Mouse (Mus musculus) bone marrow macrophage, adult 2 months (primary cell): ENCODE measurements around the gene Trim6. TPM values are rescaled to one million over a fixed set of nuclear protein-coding genes. Genes with fewer than 3 reads are reported as not detected.

Experiments
- H3K27ac ChIP-seq: 2 replicates; pipeline ENCODE4 v1.5.1; 2012; ENCODE audit warnings: low read depth, low read length; ENCODE audit not compliant: insufficient read depth
- H3K4me1 ChIP-seq: 2 replicates; pipeline ENCODE4 v1.6.1; 2012; ENCODE audit warnings: low read length; ENCODE audit not compliant: control insufficient read depth, insufficient read depth
- H3K4me3 ChIP-seq: 2 replicates; pipeline ENCODE4 v1.5.1; 2012; ENCODE audit warnings: mild to moderate bottlenecking, low read length, moderate library complexity; ENCODE audit not compliant: insufficient read depth
- CTCF ChIP-seq: IDR thresholded peaks from 2 replicates; pipeline ENCODE4 v1.5.1; 2012; ENCODE audit warnings: low read depth, mild to moderate bottlenecking, low read length, moderate library complexity
- POLR2A ChIP-seq: IDR thresholded peaks from 2 replicates; pipeline ENCODE4 v1.6.1; 2012; ENCODE audit warnings: mild to moderate bottlenecking, low read depth, low read length, borderline replicate concordance
- polyA plus RNA-seq: library from polyadenylated mRNA; stranded (reverse); fragments of >200 nt; gene quantifications from 2 replicates; pipeline ENCODE4 v1.2.4, GENCODE M21; 2012; ENCODE audit not compliant: missing spikeins, insufficient read depth, insufficient read length

The Trim6 gene
- 1.7 and 3.0 TPM in 2 replicates for polyA plus RNA-seq

DNA sequence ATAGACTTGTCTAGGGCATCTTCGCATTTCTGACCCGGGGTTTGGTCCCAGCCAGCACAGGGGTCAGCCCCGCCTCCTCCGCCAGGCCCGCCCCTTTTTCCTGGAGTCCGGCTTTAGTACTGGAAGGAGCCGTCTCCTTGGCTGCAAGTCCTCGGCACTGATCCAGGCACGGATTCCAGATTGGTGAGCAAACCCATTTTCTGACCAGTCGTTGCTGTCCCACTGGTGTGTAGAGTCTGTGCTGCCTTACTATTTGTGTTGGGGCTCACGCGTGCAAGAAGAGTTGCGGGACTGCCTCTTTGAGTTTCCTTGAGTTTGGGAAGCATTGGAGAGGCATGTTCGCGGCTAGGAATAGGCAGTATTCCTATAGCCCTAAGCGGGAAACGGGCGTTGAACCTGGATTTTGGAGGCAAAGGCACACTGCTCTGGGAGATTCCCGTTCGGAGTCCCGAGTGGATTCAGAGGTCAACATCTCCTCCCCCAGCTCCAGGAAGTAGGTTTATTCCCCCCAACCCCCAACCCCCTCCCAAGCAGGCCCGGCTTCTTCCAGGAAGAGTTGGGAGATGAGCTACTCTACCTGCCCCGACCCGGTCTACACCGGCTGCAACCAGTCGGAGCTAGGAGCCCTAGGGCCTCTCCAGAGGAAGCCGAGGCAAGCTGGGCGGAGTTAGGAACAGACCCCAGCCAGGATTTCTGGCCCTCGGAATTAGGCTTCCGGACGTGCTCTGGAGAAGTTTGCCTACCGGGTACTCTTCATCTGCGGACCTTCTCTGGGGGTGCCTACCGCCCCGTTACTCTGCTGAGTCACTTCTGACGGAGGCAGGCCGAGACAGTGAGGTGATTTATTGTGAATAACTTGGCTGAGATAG is at the start of gene Trim6:
Gene Trim6 (plus strand): TSS at position 93 of the 869 bp plus-strand sequence.
- Histone ChIP-seq H3K4me1 (no peaks in the 10 kb centered on the region), H3K4me3 (peak within 1 kb of the TSS; percentile 20; the same call in 1 of the 2 replicates), H3K27ac (no peak within 1 kb of the TSS)
- no peak for TF ChIP-seq CTCF
- TF ChIP-seq POLR2A: no peak

DNA sequence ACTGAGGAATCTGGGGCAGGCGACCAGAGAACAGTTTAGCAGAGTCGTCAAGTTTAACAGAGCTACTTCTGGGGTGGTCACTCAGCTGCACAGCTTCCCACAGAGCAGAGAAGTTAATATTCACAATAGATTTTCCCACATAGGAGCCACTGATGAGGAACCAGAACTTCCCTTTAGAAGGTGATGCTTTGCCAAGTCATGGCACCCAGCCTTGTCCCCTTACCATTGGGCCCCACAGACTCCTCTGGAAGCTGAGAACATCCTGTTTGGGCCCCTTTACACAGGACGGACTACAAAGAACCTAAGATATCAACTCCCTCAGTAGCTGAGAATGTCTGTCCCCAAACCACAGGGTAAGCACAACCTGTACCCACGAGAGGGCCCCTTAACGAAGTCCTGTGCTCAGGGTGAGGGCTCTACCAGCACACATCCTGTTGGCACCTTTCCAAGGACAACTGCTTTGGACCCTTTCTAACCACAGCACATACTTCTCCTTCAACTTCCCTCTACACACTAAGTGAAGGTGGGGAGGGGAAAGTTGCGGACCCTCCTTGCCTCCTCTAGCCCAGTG is 48.9 kb upstream of the Trim6 start:
- no peaks in the 10 kb centered on the region for H3K4me1 ChIP-seq
- no peak overlapping the region for H3K4me3 ChIP-seq
- no peak for TF ChIP-seq POLR2A
- no peak for TF ChIP-seq CTCF
- H3K27ac ChIP-seq: no peak overlapping the region

DNA sequence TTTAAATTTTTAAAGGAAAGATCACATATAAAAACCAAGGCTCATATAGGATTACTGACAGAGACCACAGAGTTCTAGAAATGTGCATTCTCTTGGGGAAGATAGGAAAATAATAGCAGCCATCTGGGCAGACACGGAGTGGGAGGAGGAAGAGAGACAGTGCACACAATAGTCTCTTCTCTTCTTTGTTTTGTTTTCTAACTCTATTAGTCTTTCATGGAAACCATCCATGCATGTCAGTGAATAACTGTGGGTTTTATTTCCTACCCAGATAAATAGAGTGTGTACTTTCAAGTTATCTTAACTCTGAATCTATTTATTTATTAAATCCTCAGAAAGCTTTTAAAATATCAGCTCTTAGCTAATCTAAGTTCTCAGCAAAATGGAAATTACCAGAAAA is 43.5 kb upstream of the Trim6 start:
- TF ChIP-seq CTCF: no peak
- TF ChIP-seq POLR2A: no peak
- H3K4me1 ChIP-seq: no peaks in the 10 kb centered on the region

DNA sequence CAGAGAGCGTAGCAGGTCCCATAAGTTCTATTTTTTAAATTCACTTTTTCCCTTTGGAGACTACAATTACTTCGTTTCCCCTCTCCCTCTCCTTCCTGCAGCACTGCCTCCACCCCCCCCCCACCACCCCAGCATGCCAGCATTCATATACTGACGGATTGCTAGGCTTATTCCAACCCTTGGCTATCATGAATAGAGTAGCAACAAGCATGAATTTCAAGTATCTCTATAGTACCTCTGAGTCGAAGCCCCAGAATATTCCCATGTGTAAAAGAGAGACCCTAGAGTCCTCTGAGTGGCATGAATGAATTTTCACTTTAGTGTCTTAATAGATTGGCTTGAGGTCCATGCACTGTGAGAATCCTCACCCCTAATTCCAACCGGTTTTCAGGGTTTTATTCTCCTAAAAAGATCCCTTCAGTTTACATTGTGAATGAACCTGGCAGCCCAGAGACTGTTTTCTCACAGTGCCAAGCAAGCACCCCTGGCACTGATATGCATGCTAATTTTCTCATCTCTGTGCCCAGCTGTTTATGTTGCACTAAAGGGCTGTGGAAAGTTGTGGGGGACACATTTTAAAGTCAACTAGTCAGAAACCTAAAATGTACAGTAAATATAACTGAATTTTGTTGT is 40.1 kb upstream of the Trim6 start:
- TF ChIP-seq CTCF: no peak
- no peak for TF ChIP-seq POLR2A
- Histone ChIP-seq H3K4me1 (no peaks in the 10 kb centered on the region), H3K4me3 (no peak overlapping the region), H3K27ac (no peak overlapping the region)

More for the DNA sequence above, 43.5 kb upstream of the Trim6 start:
- no peak overlapping the region for H3K27ac ChIP-seq
- no peak overlapping the region for H3K4me3 ChIP-seq

DNA sequence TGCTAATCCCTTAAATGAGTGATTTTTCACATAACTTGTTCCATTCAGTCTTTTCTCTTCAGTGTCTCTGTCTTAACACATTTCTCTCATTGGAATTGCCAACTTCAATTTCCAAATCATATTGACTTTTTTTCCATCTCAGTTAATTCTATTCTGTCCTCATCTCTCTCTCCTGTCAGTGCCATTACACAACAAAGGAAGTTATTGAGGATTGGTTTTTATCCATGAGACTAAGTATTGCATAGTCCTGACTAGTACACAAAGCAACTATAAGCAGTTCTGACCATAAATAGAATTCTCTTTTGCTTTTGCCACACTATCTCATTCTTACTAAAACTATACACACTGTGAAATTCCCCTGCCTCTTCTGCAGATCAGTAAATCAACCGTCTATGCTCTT is 39.5 kb upstream of the Trim6 start:
- H3K4me1 ChIP-seq: no peaks in the 10 kb centered on the region
- TF ChIP-seq POLR2A: no peak
- no peak for TF ChIP-seq CTCF
- H3K27ac ChIP-seq: no peak overlapping the region
- no peak overlapping the region for H3K4me3 ChIP-seq

DNA sequence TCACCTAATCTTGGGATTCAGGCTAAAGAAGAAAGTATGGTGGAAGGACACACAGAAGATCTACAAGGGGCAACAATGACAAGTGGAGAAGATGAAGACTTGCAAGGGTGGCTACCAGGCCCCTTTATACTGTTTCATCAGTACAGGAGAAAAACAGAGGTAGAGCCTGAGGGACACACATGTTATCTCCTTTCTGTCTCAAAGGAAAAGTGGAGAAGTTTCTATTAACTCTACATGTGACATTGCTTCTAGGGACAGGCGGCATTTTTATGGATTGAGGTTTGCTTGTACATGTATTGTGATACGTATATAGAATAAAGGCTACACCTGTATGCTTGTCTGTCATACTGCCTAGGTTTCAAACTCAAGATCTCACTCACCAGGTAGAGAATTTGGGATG is 35.3 kb upstream of the Trim6 start, which contains the start of gene Olfr648:
Gene Olfr648 (minus strand): TSS at position 101 of the 400 bp plus-strand sequence.
- TF ChIP-seq CTCF: no peak
- TF ChIP-seq POLR2A: no peak
- no peak within 1 kb of the TSS for H3K27ac ChIP-seq
- no peaks in the 10 kb centered on the region for H3K4me1 ChIP-seq
- no peak within 1 kb of the TSS for H3K4me3 ChIP-seq

DNA sequence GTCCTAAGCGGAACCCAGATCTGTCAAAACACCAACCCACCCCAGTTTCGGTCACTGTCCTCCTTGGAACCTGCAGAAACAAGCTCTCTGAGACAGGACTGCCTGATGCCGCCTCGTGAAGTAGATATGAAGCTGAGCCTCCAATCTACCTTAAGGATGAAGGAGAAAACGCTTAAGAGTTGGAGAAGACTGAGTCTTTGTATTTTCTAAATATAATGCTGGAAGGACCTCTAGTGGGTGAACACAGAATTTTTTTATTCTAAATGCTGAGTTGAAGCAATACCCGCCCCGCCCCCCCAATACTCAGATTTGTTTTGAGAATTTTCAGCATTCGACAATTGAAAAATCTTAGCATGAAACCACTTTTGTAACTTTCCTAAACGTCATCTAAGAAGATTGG is 27.3 kb upstream of the Trim6 start:
- no peak for TF ChIP-seq CTCF
- no peak for TF ChIP-seq POLR2A

DNA sequence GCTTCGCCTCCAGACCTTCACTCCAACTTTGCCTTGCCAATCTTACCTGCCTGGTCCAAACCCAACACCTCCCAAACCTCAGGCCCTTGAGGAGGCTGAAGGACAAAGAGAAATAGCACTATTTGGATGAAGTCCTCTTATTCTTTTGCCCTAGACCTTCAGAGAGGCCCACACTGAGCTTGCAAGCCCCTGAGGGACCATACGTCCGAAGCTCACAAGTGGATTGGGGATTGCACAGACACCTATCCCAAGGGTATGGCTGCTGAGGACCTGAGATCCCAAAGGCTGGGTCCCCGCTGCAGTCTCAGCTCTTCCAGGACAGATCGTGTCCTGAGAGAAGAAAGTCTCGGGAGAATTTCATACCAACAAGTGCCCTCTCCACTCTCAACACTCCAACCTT is 22.7 kb upstream of the Trim6 start, which contains the start of gene Olfr649:
Gene Olfr649 (minus strand): TSS at position 101 of the 400 bp plus-strand sequence.
- H3K27ac ChIP-seq: no peak within 1 kb of the TSS
- no peaks in the 10 kb centered on the region for H3K4me1 ChIP-seq
- H3K4me3 ChIP-seq: no peak within 1 kb of the TSS
- no peak for TF ChIP-seq POLR2A
- no peak for TF ChIP-seq CTCF

More for the DNA sequence above, 27.3 kb upstream of the Trim6 start:
- H3K4me1 ChIP-seq: no peaks in the 10 kb centered on the region
- H3K27ac ChIP-seq: no peak overlapping the region
- H3K4me3 ChIP-seq: no peak overlapping the region

DNA sequence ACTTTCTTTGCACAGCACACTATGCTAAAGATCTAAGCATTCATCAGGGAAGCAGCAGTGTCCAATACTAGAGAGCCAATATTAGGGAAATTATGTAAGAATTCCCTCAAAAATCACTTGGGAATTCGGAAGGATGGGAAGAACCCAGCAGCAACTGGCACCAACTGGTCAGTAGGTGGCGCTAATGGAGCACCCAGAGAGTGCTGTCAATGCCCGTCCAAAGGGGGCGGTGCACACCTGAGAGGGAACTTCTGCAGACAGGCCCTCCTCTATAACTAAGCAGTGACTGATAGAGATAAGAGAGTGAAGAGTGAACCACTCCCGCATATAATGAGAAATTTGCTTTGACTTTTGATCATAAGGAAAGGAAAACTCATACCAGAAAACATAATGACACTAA is 18.8 kb upstream of the Trim6 start:
- no peak for TF ChIP-seq POLR2A
- peak; percentile 92 for TF ChIP-seq CTCF
- H3K4me3 ChIP-seq: no peak overlapping the region
- H3K4me1 ChIP-seq: no peaks in the 10 kb centered on the region
- H3K27ac ChIP-seq: no peak overlapping the region

DNA sequence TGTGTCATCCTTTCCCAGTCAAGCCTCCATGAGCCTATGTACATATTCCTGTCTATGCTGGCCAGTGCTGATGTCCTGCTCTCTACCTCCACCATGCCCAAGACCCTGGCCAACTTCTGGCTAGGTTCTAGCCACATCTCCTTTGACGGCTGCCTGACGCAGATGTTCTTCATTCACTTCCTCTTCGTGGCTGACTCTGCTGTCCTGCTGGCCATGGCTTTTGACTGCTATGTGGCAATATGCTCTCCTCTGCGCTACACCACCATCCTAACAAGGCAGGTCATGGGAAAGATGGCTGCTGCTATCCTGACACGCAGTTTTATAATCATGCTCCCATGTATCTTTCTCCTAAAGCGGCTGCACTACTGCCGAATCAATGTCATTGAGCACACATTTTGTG is 12.4 kb upstream of the Trim6 start:
- TF ChIP-seq POLR2A (no peak), CTCF (no peak)
- Histone ChIP-seq H3K4me1 (no peaks in the 10 kb centered on the region), H3K27ac (no peak overlapping the region), H3K4me3 (no peak overlapping the region)
